Mouse (Mus musculus) layer of hippocampus, adult 2 months (tissue): ENCODE measurements around the gene Hoxd4. TPM values are rescaled to one million over a fixed set of nuclear protein-coding genes. Genes with fewer than 3 reads are reported as not detected.

ENCODE experiments used
- DNase-seq, 2 experiments: peaks; one replicate each; pipeline ENCODE4 v3.0.0; 2022; ENCODE audit warnings: low spot score in 2 of 2
- H3K27ac ChIP-seq: fragments of 200-600 bp; 2 replicates; pipeline ENCODE4 v1.8.1; 2022
- H3K4me3 ChIP-seq: fragments of 200-600 bp; 2 replicates; pipeline ENCODE4 v1.8.1; 2022; ENCODE audit warnings: mild to moderate bottlenecking
- CTCF ChIP-seq: fragments of 200-600 bp; conservative IDR thresholded peaks from 2 replicates; pipeline ENCODE4 v1.8.1; 2022; ENCODE audit warnings: antibody characterized with exemption, mild to moderate bottlenecking, moderate library complexity
- total RNA-seq, 2 experiments: library from RNA; stranded (reverse); gene quantifications; 2 replicates each; pipeline ENCODE4 v1.2.3; 2021

Hoxd4 gene
- total RNA-seq, 2 experiments from 2014 or later = not detected

GRCm38 (mm10) chr2:74745540-74746297 is 34.0 kb downstream of the Hoxd4 start:
- Histone ChIP-seq H3K27ac (no peak overlapping the region), H3K4me3 (no peak overlapping the region)
- no peak for TF ChIP-seq CTCF
- DNase-seq = no peak

- TF ChIP-seq CTCF = no peak
- Histone ChIP-seq H3K4me3 (no peak overlapping the region), H3K27ac (no peak overlapping the region)
- no peak for DNase-seq
Measured at GRCm38 (mm10) chr2:74746298-74746921, 34.7 kb downstream of the Hoxd4 start.

- no peak for DNase-seq
- H3K4me3 ChIP-seq = no peak overlapping the region
- no peak for TF ChIP-seq CTCF
- H3K27ac ChIP-seq = no peak overlapping the region
Measured at GRCm38 (mm10) chr2:74747006-74747405, 35.3 kb downstream of the Hoxd4 start.

- no peak overlapping the region for H3K27ac ChIP-seq
- H3K4me3 ChIP-seq = no peak overlapping the region
- no peak for DNase-seq
- no peak for TF ChIP-seq CTCF
Measured at GRCm38 (mm10) chr2:74747661-74748141, 36.0 kb downstream of the Hoxd4 start.

GRCm38 (mm10) chr2:74748436-74748995 is 36.8 kb downstream of the Hoxd4 start:
- Histone ChIP-seq H3K4me3 (no peak overlapping the region), H3K27ac (no peak overlapping the region)
- no peak for DNase-seq
- TF ChIP-seq CTCF = no peak

GRCm38 (mm10) chr2:74749337-74750121 is 37.8 kb downstream of the Hoxd4 start:
- Histone ChIP-seq H3K27ac (no peak overlapping the region), H3K4me3 (no peak overlapping the region; the same call in 1 of the 2 replicates)
- no peak for TF ChIP-seq CTCF
- no peak for DNase-seq

GRCm38 (mm10) chr2:74750731-74751250 is 39.1 kb downstream of the Hoxd4 start:
- no peak overlapping the region for H3K27ac ChIP-seq
- TF ChIP-seq CTCF = no peak
- no peak overlapping the region for H3K4me3 ChIP-seq
- no peak for DNase-seq

- H3K27ac ChIP-seq = no peak overlapping the region
- DNase-seq = no peak
- no peak for TF ChIP-seq CTCF
- H3K4me3 ChIP-seq = no peak overlapping the region
Measured at GRCm38 (mm10) chr2:74751861-74752260, 40.1 kb downstream of the Hoxd4 start.

- Histone ChIP-seq H3K27ac (no peak overlapping the region), H3K4me3 (no peak overlapping the region)
- TF ChIP-seq CTCF = no peak
- no peak for DNase-seq
Measured at GRCm38 (mm10) chr2:74752431-74753174, 40.9 kb downstream of the Hoxd4 start.

- H3K4me3 ChIP-seq = no peak overlapping the region
- DNase-seq = no peak
- H3K27ac ChIP-seq = no peak overlapping the region
- no peak for TF ChIP-seq CTCF
Measured at GRCm38 (mm10) chr2:74753175-74753523, 41.4 kb downstream of the Hoxd4 start.

GRCm38 (mm10) chr2:74753711-74754110 is 42.0 kb downstream of the Hoxd4 start:
- Histone ChIP-seq H3K27ac (no peak overlapping the region), H3K4me3 (no peak overlapping the region)
- TF ChIP-seq CTCF = no peak
- DNase-seq = no peak

- no peak overlapping the region for H3K4me3 ChIP-seq
- no peak for DNase-seq
Measured at GRCm38 (mm10) chr2:74760146-74760545, 48.4 kb downstream of the Hoxd4 start.

More at GRCm38 (mm10) chr2:74760146-74760545, 48.4 kb downstream of the Hoxd4 start:
- no peak for TF ChIP-seq CTCF
- no peak overlapping the region for H3K27ac ChIP-seq
